13 mouse cellular contexts compared by ENCODE assay signal in genomic region chr13:56617197-56617596, GRCm38 (mm10).
"Had no signal": no experiment of that assay in that cellular context is flagged by ENCODE, and none has a peak within 500 bp of the region (broad histone marks: within the 10 kb centered on the region; RNA-seq: fewer than 3 reads in every experiment).

No protein-coding gene starts in this region.

- H3K36me3 ChIP-seq: liver, embryonic 13.5 days; midbrain, embryonic 12.5 days; neural tube, embryonic 13.5 days had no signal

- H3K27me3 ChIP-seq: limb, embryonic 15.5 days; liver, embryonic 13.5 days; neural tube, embryonic 13.5 days had no signal

- H3K27ac ChIP-seq: left cerebral cortex, adult 2 months; limb, embryonic 15.5 days; liver, embryonic 13.5 days; midbrain, embryonic 12.5 days; neural tube, embryonic 13.5 days had no signal

- H3K9ac ChIP-seq: limb, embryonic 15.5 days; liver, embryonic 13.5 days; liver, postnatal 0 days; midbrain, embryonic 12.5 days; neural tube, embryonic 13.5 days had no signal

- H3K4me2 ChIP-seq: limb, embryonic 15.5 days; liver, embryonic 13.5 days; midbrain, embryonic 12.5 days; neural tube, embryonic 13.5 days had no signal

- H3K4me3 ChIP-seq: left cerebral cortex, adult 2 months; limb, embryonic 15.5 days; liver, embryonic 13.5 days; midbrain, embryonic 12.5 days; neural tube, embryonic 13.5 days had no signal

- ATAC-seq: liver, postnatal 0 days; midbrain, embryonic 16.5 days had no signal

- H3K9me3 ChIP-seq: limb, embryonic 15.5 days; liver, embryonic 13.5 days; midbrain, embryonic 12.5 days; neural tube, embryonic 13.5 days had no signal

- DNase-seq: kidney, postnatal 25 days; liver, embryonic 13.5 days; liver, postnatal 0 days; retina, postnatal 1 day; right cerebral cortex, postnatal 4 days; spleen, adult 18-20 months; thymus, adult 18-20 months; thymus, postnatal 14 days had no signal
